Mouse (Mus musculus): ENCODE results near the gene Cisd3. TPM values are rescaled to one million over a fixed set of nuclear protein-coding genes. Genes with fewer than 3 reads are reported as not detected.

Cisd3 gene
- total RNA-seq, 1 experiment = 49.9 TPM

DNA sequence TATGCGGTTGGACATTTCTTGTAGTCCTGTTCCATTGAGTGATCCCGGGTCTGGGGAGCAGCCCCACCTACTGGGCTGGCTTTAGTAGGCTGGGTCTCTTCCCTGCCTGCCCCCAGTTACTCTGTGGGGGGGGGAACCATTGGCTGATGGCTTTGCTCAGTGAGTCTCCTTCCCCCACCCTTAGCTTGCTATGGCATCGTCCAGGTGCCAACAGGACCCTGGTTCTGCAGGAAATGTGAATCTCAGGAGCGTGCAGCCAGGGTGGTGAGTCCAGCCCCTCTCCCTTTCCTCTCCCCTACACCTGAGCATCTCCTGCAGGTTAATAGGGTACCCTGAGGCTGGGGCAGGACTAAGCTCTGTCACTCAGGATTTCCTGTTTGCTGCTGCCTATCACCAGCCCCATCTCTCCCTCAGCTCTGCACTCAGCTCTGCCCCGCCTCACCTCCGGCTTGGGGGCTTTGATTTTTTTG is 20.8 kb upstream of the Cisd3 start:
- peak overlapping the region; percentile 100; the same call in 1 of the 2 replicates for H3K27ac ChIP-seq (ENCODE audit: insufficient read depth, low read depth, low read length, poor library complexity, severe bottlenecking)
- no peak for TF ChIP-seq ZNF384 (IDR thresholded peaks at IDR 0.05; ENCODE audit: low read depth, low read length)
- TF ChIP-seq ZC3H11A (IDR thresholded peaks at IDR 0.05; ENCODE audit: borderline replicate concordance, low read depth, low read length) = no peak
- no peak for TF ChIP-seq MAFK (IDR thresholded peaks at IDR 0.05; ENCODE audit: insufficient read depth, low read depth, low read length)
- TF ChIP-seq CHD2 (IDR thresholded peaks at IDR 0.05; ENCODE audit: low read depth, low read length) = no peak
- no peak for TF ChIP-seq HCFC1 (IDR thresholded peaks at IDR 0.05; ENCODE audit: borderline replicate concordance, insufficient read depth, low read length)
- DNase-seq (ENCODE audit: low read depth, low spot score) = no peak
- no peaks in the 10 kb centered on the region for H3K9me3 ChIP-seq (ENCODE audit: control insufficient read depth, insufficient read depth, low read depth, low read length)
- H3K36me3 ChIP-seq (ENCODE audit: control insufficient read depth, insufficient read depth, low read length, poor library complexity, severe bottlenecking) = peaks cover 40% of the 10 kb centered on the region
- in situ Hi-C loops (cut with MboI; ENCODE audit: low sequenced_read_pairs in 2 of 2, unreplicated experiment in 2 of 2) = no loop called here
- peak overlapping the region; percentile 86 to 91 for H3K4me3 ChIP-seq (ENCODE audit: insufficient read depth in 1 of 2, low read depth in 1 of 2, low read length in 2 of 2, poor library complexity in 1 of 2, severe bottlenecking in 1 of 2)
- peaks cover 13 to 31% of the 10 kb centered on the region in 2 experiments for H3K4me1 ChIP-seq (ENCODE audit: control insufficient read depth in 2 of 2, insufficient read depth in 2 of 2, low read length in 2 of 2, poor library complexity in 1 of 2)
- H3K9ac ChIP-seq (ENCODE audit: insufficient read depth, low read depth, low read length, poor library complexity, severe bottlenecking) = peak overlapping the region; percentile 96

DNA sequence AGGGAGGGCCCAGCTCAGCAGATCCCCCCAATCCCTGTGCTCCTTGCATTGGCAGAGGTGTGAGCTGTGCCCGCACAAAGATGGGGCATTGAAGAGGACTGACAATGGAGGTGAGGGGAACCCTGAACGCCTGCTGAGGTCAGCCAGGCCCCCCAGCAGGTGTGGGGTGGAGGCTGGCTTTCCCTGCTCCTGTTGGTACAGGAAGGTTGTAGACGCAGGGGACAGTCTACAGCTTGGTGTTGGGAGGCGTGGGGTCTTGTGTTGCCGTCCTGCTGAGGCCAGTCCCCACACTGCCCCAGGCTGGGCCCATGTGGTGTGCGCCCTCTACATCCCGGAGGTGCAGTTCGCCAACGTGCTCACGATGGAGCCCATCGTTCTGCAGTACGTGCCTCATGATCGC is 20.2 kb upstream of the Cisd3 start:
- in situ Hi-C loops (cut with MboI; ENCODE audit: low sequenced_read_pairs in 2 of 2, unreplicated experiment in 2 of 2) = no loop called here
- Histone ChIP-seq H3K4me1 (ENCODE audit: control insufficient read depth in 2 of 2, insufficient read depth in 2 of 2, low read length in 2 of 2, poor library complexity in 1 of 2) (peaks cover 14 to 36% of the 10 kb centered on the region in 2 experiments), H3K9me3 (ENCODE audit: control insufficient read depth, insufficient read depth, low read depth, low read length) (no peaks in the 10 kb centered on the region), H3K9ac (ENCODE audit: insufficient read depth, low read depth, low read length, poor library complexity, severe bottlenecking) (peak overlapping the region; percentile 96), H3K4me3 (ENCODE audit: insufficient read depth in 1 of 2, low read depth in 1 of 2, low read length in 2 of 2, poor library complexity in 1 of 2, severe bottlenecking in 1 of 2) (peak overlapping the region; percentile 86 to 91), H3K27ac (ENCODE audit: insufficient read depth, low read depth, low read length, poor library complexity, severe bottlenecking) (peak overlapping the region; percentile 100; the same call in 1 of the 2 replicates), H3K36me3 (ENCODE audit: control insufficient read depth, insufficient read depth, low read length, poor library complexity, severe bottlenecking) (peaks cover 46% of the 10 kb centered on the region)
- no peak for DNase-seq (ENCODE audit: low read depth, low spot score)
- no peak for TF ChIP-seq MAFK (IDR thresholded peaks at IDR 0.05; ENCODE audit: insufficient read depth, low read depth, low read length)
- TF ChIP-seq ZNF384 (IDR thresholded peaks at IDR 0.05; ENCODE audit: low read depth, low read length) = no peak
- no peak for TF ChIP-seq HCFC1 (IDR thresholded peaks at IDR 0.05; ENCODE audit: borderline replicate concordance, insufficient read depth, low read length)
- TF ChIP-seq CHD2 (IDR thresholded peaks at IDR 0.05; ENCODE audit: low read depth, low read length) = no peak
- TF ChIP-seq ZC3H11A (IDR thresholded peaks at IDR 0.05; ENCODE audit: borderline replicate concordance, low read depth, low read length) = no peak

DNA sequence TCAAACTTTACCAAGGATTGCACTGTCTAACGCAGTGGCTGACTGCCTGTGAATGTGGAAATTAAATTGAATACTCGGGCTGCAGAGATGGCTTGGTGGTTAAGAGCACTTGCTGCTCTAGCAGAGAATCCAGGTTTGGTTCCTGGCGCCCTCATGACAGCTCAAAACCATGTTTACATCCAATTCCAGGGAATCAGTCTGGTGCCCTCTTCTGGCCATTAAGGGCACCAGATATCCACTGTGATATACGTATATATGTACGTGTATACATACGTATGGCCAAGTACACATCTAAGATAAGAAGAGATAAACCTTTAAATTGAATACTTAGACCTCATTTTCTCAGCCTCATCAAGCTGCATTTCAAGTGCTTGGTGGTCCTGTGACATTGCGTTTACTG is 19.4 kb upstream of the Cisd3 start:
- Histone ChIP-seq H3K9ac (ENCODE audit: insufficient read depth, low read depth, low read length, poor library complexity, severe bottlenecking) (peak overlapping the region; percentile 96; the same call in 1 of the 2 replicates), H3K27ac (ENCODE audit: insufficient read depth, low read depth, low read length, poor library complexity, severe bottlenecking) (peak overlapping the region; percentile 100; the same call in 1 of the 2 replicates), H3K4me3 (ENCODE audit: insufficient read depth in 1 of 2, low read depth in 1 of 2, low read length in 2 of 2, poor library complexity in 1 of 2, severe bottlenecking in 1 of 2) (peak overlapping the region; percentile 86 to 91), H3K9me3 (ENCODE audit: control insufficient read depth, insufficient read depth, low read depth, low read length) (no peaks in the 10 kb centered on the region), H3K4me1 (ENCODE audit: control insufficient read depth in 2 of 2, insufficient read depth in 2 of 2, low read length in 2 of 2, poor library complexity in 1 of 2) (peaks cover 11 to 41% of the 10 kb centered on the region in 2 experiments), H3K36me3 (ENCODE audit: control insufficient read depth, insufficient read depth, low read length, poor library complexity, severe bottlenecking) (peaks cover 51% of the 10 kb centered on the region)
- no peak for TF ChIP-seq ZNF384 (IDR thresholded peaks at IDR 0.05; ENCODE audit: low read depth, low read length)
- TF ChIP-seq MAFK (IDR thresholded peaks at IDR 0.05; ENCODE audit: insufficient read depth, low read depth, low read length) = no peak
- no peak for TF ChIP-seq ZC3H11A (IDR thresholded peaks at IDR 0.05; ENCODE audit: borderline replicate concordance, low read depth, low read length)
- TF ChIP-seq CHD2 (IDR thresholded peaks at IDR 0.05; ENCODE audit: low read depth, low read length) = no peak
- no peak for TF ChIP-seq HCFC1 (IDR thresholded peaks at IDR 0.05; ENCODE audit: borderline replicate concordance, insufficient read depth, low read length)
- in situ Hi-C loops (cut with MboI; ENCODE audit: low sequenced_read_pairs in 2 of 2, unreplicated experiment in 2 of 2) = no loop called here
- DNase-seq (ENCODE audit: low read depth, low spot score) = no peak

DNA sequence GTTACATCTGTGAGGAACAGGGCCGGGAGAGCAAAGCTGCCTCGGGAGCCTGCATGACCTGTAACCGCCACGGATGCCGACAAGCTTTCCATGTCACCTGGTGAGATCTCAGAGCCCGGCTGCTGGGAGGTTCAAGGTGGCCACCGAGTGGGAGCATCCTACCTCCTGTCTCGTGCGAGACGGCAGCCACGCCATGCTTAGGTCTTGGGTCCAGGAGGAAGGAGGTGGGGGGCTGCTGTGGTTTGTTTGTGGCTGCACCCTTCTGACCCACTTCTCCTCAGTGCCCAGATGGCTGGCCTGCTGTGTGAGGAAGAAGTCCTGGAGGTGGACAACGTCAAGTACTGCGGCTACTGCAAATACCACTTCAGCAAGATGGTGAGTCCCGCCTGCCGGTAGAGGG is 18.8 kb upstream of the Cisd3 start:
- peaks cover 15 to 43% of the 10 kb centered on the region in 2 experiments for H3K4me1 ChIP-seq (ENCODE audit: control insufficient read depth in 2 of 2, insufficient read depth in 2 of 2, low read length in 2 of 2, poor library complexity in 1 of 2)
- H3K36me3 ChIP-seq (ENCODE audit: control insufficient read depth, insufficient read depth, low read length, poor library complexity, severe bottlenecking) = peaks cover 56% of the 10 kb centered on the region
- in situ Hi-C loops (cut with MboI; ENCODE audit: low sequenced_read_pairs in 2 of 2, unreplicated experiment in 2 of 2) = no loop called here

More for the DNA sequence above, 18.8 kb upstream of the Cisd3 start:
- DNase-seq (ENCODE audit: low read depth, low spot score) = no peak
- no peaks in the 10 kb centered on the region for H3K9me3 ChIP-seq (ENCODE audit: control insufficient read depth, insufficient read depth, low read depth, low read length)
- peak overlapping the region; percentile 52 for H3K27ac ChIP-seq (ENCODE audit: insufficient read depth, low read depth, low read length, poor library complexity, severe bottlenecking)
- TF ChIP-seq ZNF384 (IDR thresholded peaks at IDR 0.05; ENCODE audit: low read depth, low read length) (no peak), CHD2 (IDR thresholded peaks at IDR 0.05; ENCODE audit: low read depth, low read length) (no peak), ZC3H11A (IDR thresholded peaks at IDR 0.05; ENCODE audit: borderline replicate concordance, low read depth, low read length) (no peak), MAFK (IDR thresholded peaks at IDR 0.05; ENCODE audit: insufficient read depth, low read depth, low read length) (no peak), HCFC1 (IDR thresholded peaks at IDR 0.05; ENCODE audit: borderline replicate concordance, insufficient read depth, low read length) (no peak)
- peak overlapping the region; percentile 6 to 91; a peak in 3 of 4 replicates for H3K4me3 ChIP-seq (ENCODE audit: insufficient read depth in 1 of 2, low read depth in 1 of 2, low read length in 2 of 2, poor library complexity in 1 of 2, severe bottlenecking in 1 of 2)
- H3K9ac ChIP-seq (ENCODE audit: insufficient read depth, low read depth, low read length, poor library complexity, severe bottlenecking) = peak overlapping the region; percentile 76

All from ES-E14 (cell line).